Mouse (Mus musculus) liver, postnatal 0 days (tissue): Measurements from ENCODE around the gene Ly6g6f. TPM values are rescaled to one million over a fixed set of nuclear protein-coding genes. Genes with fewer than 3 reads are reported as not detected.
A peak's percentile ranks its signal among the peaks of the same experiment; 100 is the strongest.

ENCODE experiments used
- ATAC-seq: fragments of 200-750 bp; cut with Nextera tagmentation; 2 replicates; pipeline ENCODE4 v1.8.0; 2017; ENCODE audit warnings: mild to moderate bottlenecking, moderate library complexity
- DNase-seq: peaks from one replicate; pipeline ENCODE4 v3.0.0-alpha.2; 2016
- H3K27ac ChIP-seq: fragments of 300-500 bp; sonication (generic); 2 replicates; pipeline ENCODE4 v1.5.1; 2014; ENCODE audit warnings: antibody characterized with exemption, moderate library complexity, mild to moderate bottlenecking, low read depth
- H3K27me3 ChIP-seq: fragments of 300-500 bp; sonication (generic); 2 replicates; pipeline ENCODE4 v1.6.1; 2014; ENCODE audit warnings: low read length, control low read depth, mixed read lengths; ENCODE audit not compliant: insufficient read depth
- H3K36me3 ChIP-seq: fragments of 300-500 bp; sonication (generic); replicated peaks from 2 replicates; pipeline ENCODE4 v1.6.1; 2014; ENCODE audit warnings: mild to moderate bottlenecking, control low read depth, low read length, moderate library complexity, mixed read lengths; ENCODE audit not compliant: insufficient read depth
- H3K4me1 ChIP-seq: fragments of 300-500 bp; sonication (generic); 2 replicates; pipeline ENCODE4 v1.6.1; 2014; ENCODE audit warnings: antibody characterized with exemption, mild to moderate bottlenecking, control low read depth; ENCODE audit not compliant: insufficient read depth
- H3K4me2 ChIP-seq: fragments of 300-500 bp; sonication (generic); 2 replicates; pipeline ENCODE4 v1.6.1; 2014; ENCODE audit warnings: low read depth, mild to moderate bottlenecking, low read length, moderate library complexity, mixed read lengths
- H3K4me3 ChIP-seq: fragments of 300-500 bp; sonication (generic); 2 replicates; pipeline ENCODE4 v1.5.1; 2014; ENCODE audit warnings: low read depth, low read length
- H3K9ac ChIP-seq: fragments of 300-500 bp; sonication (generic); replicated peaks from 2 replicates; pipeline ENCODE4 v1.6.1; 2014; ENCODE audit warnings: mild to moderate bottlenecking, moderate library complexity
- H3K9me3 ChIP-seq: fragments of 300-500 bp; sonication (generic); 2 replicates; pipeline ENCODE4 v1.6.1; 2016; ENCODE audit warnings: mild to moderate bottlenecking, control low read depth, low read length, mixed read lengths
- CTCF ChIP-seq: sonication (generic); IDR thresholded peaks from 2 replicates; pipeline ENCODE4 v1.5.1; 2016; ENCODE audit warnings: antibody characterized with exemption, low read depth
- EP300 ChIP-seq: IDR thresholded peaks from 2 replicates; pipeline ENCODE4 v1.6.1; 2016; ENCODE audit warnings: antibody characterized with exemption, low read depth, mild to moderate bottlenecking
- WGBS: fragments of 180-500 bp; shearing (Covaris S2); extraction: QIAGEN DNeasy Blood & Tissue Kit; methylation state at CpG from one replicate; pipeline ENCODE4 v1.1.7; 2014; ENCODE audit not compliant: insufficient replicate concordance; 5-methylcytosine and 5-hydroxymethylcytosine counted together
- polyA plus RNA-seq: library from polyadenylated mRNA; unstranded; fragments of >200 nt; fragmentation: Nextera tagmentation; extraction: Ambion mirVana; gene quantifications from 2 replicates; pipeline ENCODE4 v1.2.1, GENCODE M21; 2015

Gene Ly6g6f
- polyA plus RNA-seq, 1 experiment from 2014 or later, result 5.3 TPM

GRCm38 (mm10) chr17:35051156-35052086 lies 34.0 kb downstream of the Ly6g6f start:
- Histone ChIP-seq H3K27me3 (no peaks in the 10 kb centered on the region), H3K9ac (peak overlapping the region; percentile 87), H3K9me3 (no peaks in the 10 kb centered on the region), H3K4me2 (peak overlapping the region; percentile 99), H3K27ac (peak overlapping the region; percentile 98), H3K36me3 (peaks cover 41% of the 10 kb centered on the region), H3K4me1 (peaks cover 38% of the 10 kb centered on the region), H3K4me3 (peak overlapping the region; percentile 68)
- WGBS, result 4% methylated on average over 21 of the region's 21 CpGs
- peak; percentile 53 for ATAC-seq
- DNase-seq, result peak; percentile 76
- TF ChIP-seq CTCF (no peak), EP300 (peak; percentile 29; the same call in 1 of the 2 replicates)

- peak overlapping the region; percentile 87 for H3K9ac ChIP-seq
- peaks cover 49% of the 10 kb centered on the region for H3K4me1 ChIP-seq
- no peaks in the 10 kb centered on the region for H3K9me3 ChIP-seq
- no peak for TF ChIP-seq EP300
- TF ChIP-seq CTCF, result no peak
- peak overlapping the region; percentile 98 for H3K27ac ChIP-seq
- peaks cover 29% of the 10 kb centered on the region for H3K36me3 ChIP-seq
- DNase-seq (peak; percentile 85), ATAC-seq (peak; percentile 2)
- peak overlapping the region; percentile 99 for H3K4me2 ChIP-seq
- no peaks in the 10 kb centered on the region for H3K27me3 ChIP-seq
- 1% methylated on average over 27 of the region's 27 CpGs for WGBS
- peak overlapping the region; percentile 68 for H3K4me3 ChIP-seq
Measured at GRCm38 (mm10) chr17:35050126-35050750, 35.2 kb downstream of the Ly6g6f start.

GRCm38 (mm10) chr17:35049561-35050016 lies 35.8 kb downstream of the Ly6g6f start, which contains the start of gene Clic1:
Gene Clic1, plus strand, starts transcription at chr17:35049966.
- peak; percentile 77 for DNase-seq
- peaks cover 55% of the 10 kb centered on the region for H3K4me1 ChIP-seq

GRCm38 (mm10) chr17:35048932-35049440 lies 36.4 kb downstream of the Ly6g6f start:
- Histone ChIP-seq H3K27ac (peak overlapping the region; percentile 98), H3K36me3 (peaks cover 18% of the 10 kb centered on the region), H3K9me3 (no peaks in the 10 kb centered on the region), H3K4me3 (peak overlapping the region; percentile 68), H3K27me3 (no peaks in the 10 kb centered on the region), H3K4me2 (peak overlapping the region; percentile 99), H3K4me1 (peaks cover 61% of the 10 kb centered on the region), H3K9ac (peak overlapping the region; percentile 87)
- WGBS, result 34% methylated on average over 5 of the region's 5 CpGs
- TF ChIP-seq CTCF, result no peak
- ATAC-seq, result no peak
- DNase-seq, result no peak

More at GRCm38 (mm10) chr17:35049561-35050016, 35.8 kb downstream of the Ly6g6f start, which contains the start of gene Clic1:
- TF ChIP-seq EP300 (no peak), CTCF (peak; percentile 49)
- Histone ChIP-seq H3K9ac (peak within 1 kb of the TSS; percentile 87), H3K4me3 (peak within 1 kb of the TSS; percentile 68), H3K27me3 (no peaks in the 10 kb centered on the region), H3K27ac (peak within 1 kb of the TSS; percentile 98), H3K36me3 (peaks cover 24% of the 10 kb centered on the region), H3K9me3 (no peaks in the 10 kb centered on the region), H3K4me2 (peak within 1 kb of the TSS; percentile 99)
- 2% methylated on average over 11 of the region's 11 CpGs for WGBS
- peak; percentile 4; the same call in 1 of the 2 replicates for ATAC-seq

GRCm38 (mm10) chr17:35048149-35048931 lies 37.1 kb downstream of the Ly6g6f start:
- TF ChIP-seq EP300, result no peak
- TF ChIP-seq CTCF, result no peak
- DNase-seq (peak; percentile 79), ATAC-seq (no peak)
- peaks cover 68% of the 10 kb centered on the region for H3K4me1 ChIP-seq
- H3K27ac ChIP-seq, result peak overlapping the region; percentile 98
- peak overlapping the region; percentile 99 for H3K4me2 ChIP-seq
- H3K27me3 ChIP-seq, result no peaks in the 10 kb centered on the region
- H3K36me3 ChIP-seq, result peaks cover 13% of the 10 kb centered on the region
- peak overlapping the region; percentile 70 for H3K4me3 ChIP-seq
- H3K9me3 ChIP-seq, result no peaks in the 10 kb centered on the region
- peak overlapping the region; percentile 63 for H3K9ac ChIP-seq
- 7% methylated on average over 11 of the region's 11 CpGs for WGBS
